Mouse (Mus musculus): ENCODE data around the gene Bckdhb. TPM values are rescaled to one million over a fixed set of nuclear protein-coding genes. Genes with fewer than 3 reads are reported as not detected.

Bckdhb gene
- polyA plus RNA-seq, 1 experiment from 2014 or later: 49.9 TPM

DNA sequence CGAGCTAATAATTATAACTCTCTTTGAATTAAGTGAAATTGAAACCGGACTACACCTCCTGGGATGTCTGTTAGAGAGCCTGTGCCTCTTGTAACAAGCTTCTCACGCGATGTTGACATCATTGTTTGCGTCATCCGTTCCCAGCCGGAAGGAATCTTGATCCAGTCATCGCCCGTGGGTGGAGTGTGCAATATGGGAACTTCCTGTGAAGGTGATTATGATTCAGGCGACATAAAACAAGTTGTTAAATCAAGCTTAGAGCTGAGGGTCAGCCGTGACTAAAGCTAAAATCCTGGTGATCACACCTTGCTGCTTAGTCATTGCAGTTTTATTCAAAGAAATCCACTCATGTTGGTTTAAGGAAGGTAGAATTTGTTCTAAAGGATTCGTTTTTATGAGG is 210.1 kb downstream of the Bckdhb start:
- no peak for ATAC-seq (replicated peaks; ENCODE audit: insufficient number of reproducible peaks, low FRiP score, low TSS enrichment)
- no peak overlapping the region for H3K27ac ChIP-seq (ENCODE audit: low read depth, low read length)
- H3K4me3 ChIP-seq (ENCODE audit: low read depth, low read length): no peak overlapping the region
- no peaks in the 10 kb centered on the region for H3K9me3 ChIP-seq (replicated peaks; ENCODE audit: control insufficient read depth, low read length)
- H3K36me3 ChIP-seq (ENCODE audit: control insufficient read depth, insufficient read depth, low read length): no peaks in the 10 kb centered on the region
- WGBS (ENCODE audit: insufficient replicate concordance): 79% methylated on average over 12 of the region's 12 CpGs
- no peaks in the 10 kb centered on the region for H3K27me3 ChIP-seq (ENCODE audit: control insufficient read depth, insufficient read depth, low read length)
- H3K9ac ChIP-seq (ENCODE audit: low read depth, low read length): no peak overlapping the region
- no peak overlapping the region for H3K4me2 ChIP-seq
- no peaks in the 10 kb centered on the region for H3K4me1 ChIP-seq (ENCODE audit: control insufficient read depth, insufficient read depth, low read length)

DNA sequence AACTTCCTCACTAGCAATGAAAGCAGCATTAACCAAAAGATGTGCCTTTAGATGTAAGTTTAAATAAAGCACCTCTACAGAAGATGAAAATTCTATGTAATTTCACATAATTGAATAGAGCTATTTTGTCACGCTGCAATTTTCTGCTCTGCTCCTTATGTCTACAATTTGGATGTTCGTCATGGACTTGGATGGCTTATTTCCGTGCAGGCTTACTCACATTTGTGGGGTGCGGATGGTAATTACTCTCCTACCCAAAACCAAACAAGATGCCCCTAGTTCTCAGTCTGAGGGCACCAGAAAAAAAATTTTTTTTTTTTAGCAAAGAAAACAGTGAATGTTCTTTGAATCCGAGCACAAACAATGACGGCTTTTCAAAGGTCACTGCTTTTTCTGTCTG is 212.2 kb downstream of the Bckdhb start:
- Histone ChIP-seq H3K36me3 (ENCODE audit: control insufficient read depth, insufficient read depth, low read length) (no peaks in the 10 kb centered on the region), H3K9ac (ENCODE audit: low read depth, low read length) (no peak overlapping the region), H3K4me2 (no peak overlapping the region), H3K4me3 (ENCODE audit: low read depth, low read length) (no peak overlapping the region), H3K27me3 (ENCODE audit: control insufficient read depth, insufficient read depth, low read length) (no peaks in the 10 kb centered on the region), H3K4me1 (ENCODE audit: control insufficient read depth, insufficient read depth, low read length) (no peaks in the 10 kb centered on the region), H3K9me3 (replicated peaks; ENCODE audit: control insufficient read depth, low read length) (no peaks in the 10 kb centered on the region), H3K27ac (ENCODE audit: low read depth, low read length) (no peak overlapping the region)
- ATAC-seq (replicated peaks; ENCODE audit: insufficient number of reproducible peaks, low FRiP score, low TSS enrichment): no peak
- 86% methylated on average over 6 of the region's 6 CpGs for WGBS (ENCODE audit: insufficient replicate concordance)

DNA sequence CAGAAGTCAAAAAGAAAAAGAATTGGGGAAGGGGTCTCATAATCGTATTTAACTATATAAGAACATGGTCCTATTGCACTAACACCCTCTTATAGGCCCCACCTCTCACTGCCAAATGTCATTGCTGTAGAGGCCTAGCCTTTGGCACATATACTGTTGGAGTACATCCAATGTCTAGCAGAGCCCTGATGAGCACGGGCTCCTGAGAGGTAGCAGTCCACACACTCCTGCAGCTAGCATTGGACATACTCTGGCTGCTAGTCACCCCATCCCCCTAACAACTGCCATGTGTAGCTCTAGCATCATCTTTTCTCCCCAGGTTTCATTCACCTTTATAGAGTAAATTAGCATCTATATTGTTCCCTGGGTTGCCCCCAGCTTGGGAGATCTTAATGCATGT is 223.2 kb downstream of the Bckdhb start:
- ATAC-seq (replicated peaks; ENCODE audit: insufficient number of reproducible peaks, low FRiP score, low TSS enrichment): no peak
- 75% methylated on average over 2 of the region's 2 CpGs for WGBS (ENCODE audit: insufficient replicate concordance)

More for the DNA sequence above, 223.2 kb downstream of the Bckdhb start:
- H3K27me3 ChIP-seq (ENCODE audit: control insufficient read depth, insufficient read depth, low read length): no peaks in the 10 kb centered on the region
- no peak overlapping the region for H3K4me3 ChIP-seq (ENCODE audit: low read depth, low read length)
- H3K9ac ChIP-seq (ENCODE audit: low read depth, low read length): no peak overlapping the region
- no peak overlapping the region for H3K27ac ChIP-seq (ENCODE audit: low read depth, low read length)
- no peak overlapping the region for H3K4me2 ChIP-seq
- no peaks in the 10 kb centered on the region for H3K4me1 ChIP-seq (ENCODE audit: control insufficient read depth, insufficient read depth, low read length)
- H3K36me3 ChIP-seq (ENCODE audit: control insufficient read depth, insufficient read depth, low read length): no peaks in the 10 kb centered on the region
- no peaks in the 10 kb centered on the region for H3K9me3 ChIP-seq (replicated peaks; ENCODE audit: control insufficient read depth, low read length)

Other genes starting within 250 kb of the Bckdhb start
- gene Elovl4, start 118.9 kb upstream of the Bckdhb start, polyA plus RNA-seq (2014; fragmentation: Nextera tagmentation; extraction: Ambion mirVana): 3.5 and 3.6 TPM in 2 replicates
- gene Ttk, start 90.5 kb upstream of the Bckdhb start, polyA plus RNA-seq (2014; fragmentation: Nextera tagmentation; extraction: Ambion mirVana): 20.4 and 23.8 TPM in 2 replicates